Mouse (Mus musculus): ENCODE measurements around the gene Pigx.

- TF ChIP-seq POLR2A (IDR thresholded peaks at IDR 0.05; ENCODE audit: extremely low read depth, insufficient read depth, low read length) = no peak
- no peak for TF ChIP-seq CTCF (IDR thresholded peaks at IDR 0.05; ENCODE audit: low read depth, low read length)
Observed at GRCm38 (mm10) chr16:32062226-32062625, 37.3 kb downstream of the Pigx start.
